Mouse (Mus musculus): Measurements from ENCODE around the gene BC051665. TPM values are rescaled to one million over a fixed set of nuclear protein-coding genes. Genes with fewer than 3 reads are reported as not detected.

Gene BC051665
- not detected for polyA plus RNA-seq (2017; shearing (Covaris generic))

GRCm38 (mm10) chr13:60786264-60786663 is at the start of gene BC051665:
Gene BC051665 (minus strand): TSS chr13:60786364.

GRCm38 (mm10) chr13:60802749-60803148 is 16.6 kb upstream of the BC051665 start, which contains the start of gene Ctsll3:
Gene Ctsll3 (minus strand): TSS chr13:60802849.

Other genes starting within 250 kb of the BC051665 start
- 1.7 TPM for gene Dapk1, start 184.4 kb downstream of the BC051665 start, polyA plus RNA-seq (2017; shearing (Covaris generic))
- gene Ctsll3, start 16.5 kb upstream of the BC051665 start, polyA plus RNA-seq (2017; shearing (Covaris generic)), result not detected
- 2.1 TPM for gene 4930486L24Rik, start 78.1 kb upstream of the BC051665 start, polyA plus RNA-seq (2017; shearing (Covaris generic))
- not detected for gene Gm49392, start 110.5 kb upstream of the BC051665 start, polyA plus RNA-seq (2017; shearing (Covaris generic))
- gene Ctla2b, start 111.1 kb upstream of the BC051665 start, polyA plus RNA-seq (2017; shearing (Covaris generic)), result 4.9 TPM
- gene Tpbpb, start 118.5 kb upstream of the BC051665 start, polyA plus RNA-seq (2017; shearing (Covaris generic)), result not detected
- not detected for gene Gm49393, start 149.2 kb upstream of the BC051665 start, polyA plus RNA-seq (2017; shearing (Covaris generic))
- gene Gm49391, start 150.2 kb upstream of the BC051665 start, polyA plus RNA-seq (2017; shearing (Covaris generic)), result not detected
- gene Ctla2a, start 150.3 kb upstream of the BC051665 start, polyA plus RNA-seq (2017; shearing (Covaris generic)), result 23.8 TPM
- not detected for gene Tpbpa, start 155.6 kb upstream of the BC051665 start, polyA plus RNA-seq (2017; shearing (Covaris generic))
- not detected for gene Ctsj, start 219.6 kb upstream of the BC051665 start, polyA plus RNA-seq (2017; shearing (Covaris generic))

Measured in CD4-positive, CD25-positive, alpha-beta regulatory T cell, adult 9 weeks (primary cell).